Mouse (Mus musculus) MEL-GATA-1-ER (cell line): ENCODE data around the gene Pkn1.

Source experiments
- DNase-seq: peaks from one replicate; pipeline ENCODE4 v3.0.0-alpha.2; 2012; ENCODE audit warnings: low read depth; ENCODE audit errors: extremely low read depth

Gene Pkn1

DNA sequence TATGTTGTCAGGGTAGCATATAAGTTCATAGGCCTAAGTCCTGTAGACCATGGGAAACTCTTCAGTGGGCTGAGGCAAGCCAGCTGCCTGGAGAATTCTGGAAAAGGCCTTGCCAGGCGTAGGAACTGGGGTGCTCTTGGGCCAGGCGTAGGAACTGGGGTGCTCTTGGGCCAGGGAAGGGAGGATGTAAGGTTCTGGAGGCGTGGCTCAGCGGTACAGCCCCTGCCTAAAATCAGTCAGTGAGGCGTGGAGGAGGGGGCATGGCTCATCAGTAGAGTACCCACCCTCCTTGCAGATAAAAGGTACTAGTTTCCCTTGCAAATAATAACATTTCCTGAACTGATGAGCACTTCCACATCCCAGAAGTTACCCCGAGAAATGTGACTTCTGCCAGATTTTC is 44.3 kb downstream of the Pkn1 start:
- DNase-seq = no peak

DNA sequence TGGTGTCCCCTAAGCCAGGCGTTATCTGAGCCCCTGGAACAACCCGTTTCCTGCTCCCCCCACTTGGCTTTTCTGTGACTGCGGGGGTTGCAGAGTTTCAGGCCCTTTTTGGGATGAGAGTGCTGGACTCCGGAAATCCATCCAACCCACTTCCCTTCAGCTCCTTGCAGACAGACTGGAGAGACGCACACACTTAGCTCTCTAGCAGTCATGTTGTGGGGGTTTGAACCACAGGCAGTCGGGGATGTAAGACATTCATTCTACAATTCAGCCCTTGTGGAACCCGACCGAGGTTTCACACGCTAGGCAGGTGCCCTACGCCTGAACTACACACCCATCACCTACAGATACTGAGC is 45.3 kb downstream of the Pkn1 start:
- no peak for DNase-seq

GRCm38 (mm10) chr8:83652744-83653661 is 46.0 kb downstream of the Pkn1 start:
- peak; percentile 21 for DNase-seq

GRCm38 (mm10) chr8:83652030-83652743 is 46.8 kb downstream of the Pkn1 start, which contains the start of gene Gipc1:
TSS of gene Gipc1 (plus strand) at chr8:83652677.
- DNase-seq = peak; percentile 97

GRCm38 (mm10) chr8:83649699-83650098 is 49.3 kb downstream of the Pkn1 start:
- no peak for DNase-seq

DNA sequence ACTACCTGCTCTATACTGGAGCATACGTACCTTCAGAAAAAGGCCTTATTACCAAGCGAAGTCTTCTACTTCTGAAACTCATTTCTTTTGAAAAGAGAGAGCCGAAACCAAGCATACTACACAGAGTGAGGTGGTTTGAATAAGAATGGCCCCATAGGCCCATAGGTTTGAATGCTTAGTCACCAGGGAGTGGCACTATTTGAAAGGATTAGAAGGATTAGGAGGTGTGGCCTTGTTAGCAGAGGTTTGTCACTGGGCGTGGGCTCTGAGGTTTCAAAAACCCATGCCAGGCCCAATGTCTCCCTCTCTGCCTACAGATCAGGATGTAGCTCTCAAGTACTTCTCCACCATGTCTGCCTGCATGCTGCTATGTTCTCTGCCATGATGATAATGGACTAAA is 50.9 kb downstream of the Pkn1 start:
- no peak for DNase-seq

DNA sequence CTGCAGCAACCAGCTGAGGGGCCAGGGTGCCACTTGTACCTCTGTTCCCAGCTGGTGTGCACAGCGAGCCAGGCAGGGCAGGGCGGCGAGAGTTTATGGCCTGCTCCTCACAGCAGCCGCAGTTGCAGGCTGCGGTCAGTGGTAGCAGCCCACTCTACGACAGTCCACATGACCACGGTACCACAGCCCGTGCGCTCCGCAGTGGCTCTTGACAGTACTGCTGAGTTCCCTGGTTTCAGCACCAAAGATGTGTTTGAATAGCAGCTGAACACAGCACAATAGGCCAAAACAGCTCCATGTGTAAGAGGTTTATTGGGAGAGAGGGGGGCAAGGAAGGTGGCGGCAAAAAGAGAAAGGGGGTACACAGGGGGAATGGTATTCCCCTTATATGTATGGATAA is 51.5 kb downstream of the Pkn1 start:
- DNase-seq = no peak

DNA sequence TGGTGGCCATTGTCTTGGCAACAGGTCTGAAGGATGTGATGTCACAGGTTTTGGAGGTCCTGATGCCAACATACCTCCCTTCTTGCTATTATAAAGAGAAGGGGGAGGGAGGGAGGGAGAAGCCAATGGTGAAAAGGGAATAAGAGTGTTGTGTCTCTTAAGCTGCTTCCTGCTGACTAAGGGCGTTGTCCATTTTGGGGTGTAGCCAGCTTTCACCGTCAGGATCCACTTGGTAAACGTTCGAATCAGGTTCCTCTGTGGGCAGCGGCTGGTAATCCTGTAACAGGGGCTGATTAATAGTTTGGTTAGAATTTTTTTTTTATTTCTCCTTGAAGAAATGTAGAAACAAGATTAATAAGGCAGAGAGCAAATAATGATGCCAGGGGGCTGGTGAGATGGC is 59.3 kb downstream of the Pkn1 start:
- peak; percentile 50 for DNase-seq

DNA sequence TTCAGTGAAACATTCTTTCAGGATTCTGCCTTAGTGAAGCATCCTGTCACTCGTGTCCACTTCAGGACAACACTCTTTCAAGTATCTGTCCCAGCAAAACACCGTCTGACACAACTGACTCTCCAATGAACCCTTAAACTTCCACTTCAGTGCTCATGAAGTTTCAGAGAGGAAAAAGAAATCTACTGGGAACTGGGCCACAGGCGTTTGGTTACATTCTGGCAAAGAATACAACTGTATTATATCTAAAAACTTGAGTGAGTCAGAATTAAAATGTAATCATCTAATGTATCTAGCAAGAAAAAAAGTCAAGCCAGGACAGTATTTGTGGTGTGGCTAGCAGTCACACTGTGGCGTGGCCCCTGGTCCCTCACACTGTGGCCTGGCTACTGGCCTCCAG is 60.1 kb downstream of the Pkn1 start:
- DNase-seq = no peak

DNA sequence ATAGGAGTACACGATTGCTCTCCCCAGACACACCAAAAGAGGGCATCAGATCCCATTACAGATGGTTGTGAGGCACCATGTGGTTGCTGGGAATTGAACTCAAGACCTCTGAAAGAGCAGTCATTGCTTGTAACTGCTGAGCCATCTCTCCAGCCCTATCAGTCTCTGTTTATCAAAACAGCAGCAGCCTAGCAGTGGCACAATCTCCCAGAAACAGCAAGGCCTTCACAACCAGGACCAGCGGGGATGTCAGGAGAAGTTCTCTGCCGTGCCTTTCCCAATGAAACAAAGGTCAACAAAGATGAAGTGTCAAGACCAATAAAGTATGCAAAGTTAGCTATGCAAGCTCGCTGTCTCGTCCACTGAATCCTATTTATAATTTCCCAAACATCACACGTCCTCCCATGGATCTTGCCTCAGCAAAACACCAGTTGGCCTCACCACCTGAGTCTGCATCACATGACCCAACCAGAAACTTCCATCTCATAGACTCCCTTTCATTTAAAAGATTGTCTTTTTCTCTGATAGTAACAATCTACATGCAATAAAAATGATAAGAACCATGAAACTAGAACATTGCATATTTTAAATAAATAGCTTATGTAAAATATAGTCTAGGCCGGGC is 66.8 kb downstream of the Pkn1 start:
- DNase-seq = no peak

- no peak for DNase-seq
Measured at GRCm38 (mm10) chr8:83625676-83626299, 73.2 kb downstream of the Pkn1 start.

- DNase-seq = no peak
Measured at GRCm38 (mm10) chr8:83624739-83625138, 74.2 kb downstream of the Pkn1 start.

DNA sequence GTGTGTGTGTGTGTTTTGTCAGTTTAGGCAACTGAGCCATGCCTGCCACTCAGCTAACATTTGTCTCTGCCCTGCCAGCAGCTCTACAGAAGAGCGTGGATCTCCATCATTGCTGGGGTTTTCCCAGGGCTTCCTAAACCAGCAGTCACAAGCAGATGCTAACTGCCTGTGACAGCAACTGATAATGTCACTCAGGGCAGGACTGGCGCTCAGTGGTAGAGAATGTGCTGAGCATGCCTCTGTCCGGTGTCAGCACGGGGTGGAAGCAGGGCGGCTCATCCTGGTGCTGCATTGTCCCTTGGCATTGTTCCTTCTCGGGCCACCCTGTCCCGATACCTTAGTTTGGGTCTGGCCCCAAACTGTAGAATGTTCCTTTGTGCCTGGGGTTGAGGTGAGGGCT is 75.4 kb downstream of the Pkn1 start:
- no peak for DNase-seq

- peak; percentile 57 for DNase-seq
Measured at GRCm38 (mm10) chr8:83622389-83622989, 76.5 kb downstream of the Pkn1 start.

DNA sequence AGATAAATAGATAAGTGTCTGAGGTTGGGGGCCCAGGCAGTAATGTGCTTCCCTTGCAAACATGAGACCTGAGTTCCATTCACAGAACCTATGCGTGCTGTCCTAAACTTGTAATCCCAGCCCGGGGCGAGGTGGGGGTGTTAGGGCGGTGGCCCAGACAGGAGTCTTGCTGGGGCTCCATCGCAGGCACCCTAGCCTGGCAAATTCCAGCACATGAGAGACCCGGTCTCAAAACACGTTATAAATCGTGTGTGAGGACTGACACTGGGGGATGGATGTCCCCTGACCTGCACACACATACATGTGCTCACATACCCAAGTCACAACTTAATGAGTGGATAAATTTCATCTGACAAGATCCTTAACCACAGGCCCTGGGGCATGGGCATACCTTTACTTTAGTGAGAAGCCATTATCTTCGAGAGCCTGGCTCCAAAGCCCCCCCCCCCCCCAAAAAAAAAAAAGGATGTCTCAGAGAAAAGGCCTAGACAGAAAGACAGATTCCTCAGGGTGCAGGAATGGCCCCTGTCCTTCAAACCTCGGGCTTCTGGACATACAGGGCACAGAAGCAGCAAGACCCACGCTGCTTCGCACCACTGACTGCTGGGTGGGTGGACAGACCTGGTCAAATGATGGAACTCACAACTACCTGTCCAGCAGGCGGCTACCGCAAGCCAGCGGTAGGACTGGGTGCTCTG is 77.1 kb downstream of the Pkn1 start:
- DNase-seq = no peak

DNA sequence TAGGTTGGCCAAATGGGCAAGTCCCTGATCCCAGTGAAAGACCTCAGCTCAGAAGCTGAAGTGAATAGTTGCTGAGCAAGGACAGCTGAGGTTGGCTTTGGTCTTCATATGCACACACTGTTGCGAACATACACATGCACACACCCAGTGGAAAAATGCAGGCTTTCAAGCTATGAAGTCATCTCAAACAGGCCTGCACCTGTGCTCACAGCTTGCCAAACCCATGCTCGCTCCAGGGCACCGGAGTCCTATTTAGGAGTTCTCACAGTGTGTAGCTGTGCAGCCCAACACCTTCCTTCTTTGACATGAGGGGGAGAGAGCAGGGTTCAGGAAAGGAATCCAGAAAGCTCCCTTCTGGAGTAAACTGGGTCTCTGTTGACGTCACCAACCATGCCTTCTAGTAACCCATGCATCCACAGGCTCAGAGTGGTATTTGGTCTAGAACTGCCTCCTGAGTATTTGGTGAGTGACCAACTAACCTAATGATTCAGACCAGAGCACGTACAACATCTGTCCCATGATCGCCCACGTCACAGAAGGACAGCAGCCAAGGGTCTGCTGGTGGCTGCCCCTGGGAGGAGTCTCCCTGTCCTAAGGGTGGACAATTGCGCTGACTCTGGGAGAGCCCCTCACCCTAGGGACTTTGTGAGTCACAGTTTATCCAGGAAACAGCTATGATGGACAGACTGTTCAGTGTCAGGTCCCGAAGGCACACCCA is 79.3 kb downstream of the Pkn1 start:
- no peak for DNase-seq

- DNase-seq = no peak
Measured at GRCm38 (mm10) chr8:83618566-83618965, 80.4 kb downstream of the Pkn1 start.

- DNase-seq = no peak
Measured at GRCm38 (mm10) chr8:83617111-83617510, 81.9 kb downstream of the Pkn1 start.

GRCm38 (mm10) chr8:83616625-83617024 is 82.4 kb downstream of the Pkn1 start:
- no peak for DNase-seq
